Mouse (Mus musculus): ENCODE data around the gene F7. TPM values are rescaled to one million over a fixed set of nuclear protein-coding genes. Genes with fewer than 3 reads are reported as not detected.

F7 gene
- polyA plus RNA-seq (2015; fragmentation: Nextera tagmentation; extraction: Ambion mirVana) = not detected in 2 replicates

DNA sequence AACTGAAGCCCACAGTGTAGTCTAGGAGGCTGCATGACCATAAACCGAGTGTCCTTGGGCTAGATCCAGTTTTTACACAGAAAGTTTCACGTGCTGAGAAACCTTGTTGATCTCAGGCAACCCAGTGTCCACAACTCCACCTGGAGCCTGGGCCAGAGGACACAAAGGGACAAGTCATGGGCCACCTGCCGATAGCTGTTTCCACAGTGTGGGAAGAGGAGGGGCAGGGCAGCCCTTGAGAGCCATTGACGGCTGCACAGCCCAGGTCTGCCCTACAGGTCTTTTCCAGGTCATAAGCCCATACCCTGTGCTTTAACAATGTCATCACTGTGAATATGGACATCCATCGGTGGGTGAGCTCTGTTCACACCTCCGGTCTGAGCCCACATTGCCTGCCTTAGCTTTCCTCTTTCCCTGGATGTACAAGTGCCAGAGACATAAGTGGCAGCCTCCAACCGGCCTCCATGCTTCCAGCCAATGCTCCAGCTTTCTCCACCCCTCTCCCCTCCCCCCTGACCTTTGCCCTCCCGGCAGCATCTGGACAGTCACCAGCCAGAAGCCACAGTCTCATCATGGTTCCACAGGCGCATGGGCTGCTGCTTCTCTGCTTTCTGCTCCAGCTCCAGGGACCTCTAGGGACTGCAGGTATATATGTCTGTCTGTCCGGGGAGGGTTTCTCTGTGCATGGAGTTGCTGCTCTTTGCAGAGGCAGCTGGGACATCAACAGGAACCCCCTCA lies at the start of gene F7:
TSS of gene F7 (plus strand) at position 548 of the 738 bp plus-strand sequence.
- WGBS = 62% methylated on average over 10 of the region's 10 CpGs
- no peak within 1 kb of the TSS for H3K27ac ChIP-seq
- no peak within 1 kb of the TSS for H3K9ac ChIP-seq
- no peaks in the 10 kb centered on the region for H3K9me3 ChIP-seq
- no peak for ATAC-seq (ENCODE audit: insufficient number of reproducible peaks, low FRiP score, low TSS enrichment, low read depth)
- H3K36me3 ChIP-seq = no peaks in the 10 kb centered on the region
- no peak within 1 kb of the TSS for H3K4me2 ChIP-seq
- H3K27me3 ChIP-seq = no peaks in the 10 kb centered on the region
- no peak within 1 kb of the TSS for H3K4me3 ChIP-seq
- H3K4me1 ChIP-seq = no peaks in the 10 kb centered on the region

DNA sequence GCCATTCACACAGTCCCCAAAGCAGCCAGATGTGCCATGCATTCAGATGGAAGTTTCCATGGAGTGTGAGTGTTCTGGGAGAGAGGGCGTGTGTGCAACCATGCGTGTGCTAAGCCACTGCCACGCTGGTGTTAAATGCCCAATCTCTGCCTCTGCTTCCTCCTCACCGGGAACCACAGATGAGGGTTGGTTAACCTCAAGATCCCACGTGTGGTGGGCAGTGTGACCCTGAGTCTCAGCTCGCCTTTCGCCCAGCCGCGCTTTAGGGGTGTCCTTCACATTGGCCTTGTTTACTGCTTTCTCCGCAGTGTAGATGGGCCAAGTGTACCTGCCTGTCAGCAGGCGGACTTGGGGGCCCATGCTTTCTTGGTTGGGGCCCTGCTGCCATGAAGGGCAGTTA lies 49.5 kb upstream of the F7 start:
- WGBS = 87% methylated on average over 11 of the region's 11 CpGs
- H3K9me3 ChIP-seq = no peaks in the 10 kb centered on the region

DNA sequence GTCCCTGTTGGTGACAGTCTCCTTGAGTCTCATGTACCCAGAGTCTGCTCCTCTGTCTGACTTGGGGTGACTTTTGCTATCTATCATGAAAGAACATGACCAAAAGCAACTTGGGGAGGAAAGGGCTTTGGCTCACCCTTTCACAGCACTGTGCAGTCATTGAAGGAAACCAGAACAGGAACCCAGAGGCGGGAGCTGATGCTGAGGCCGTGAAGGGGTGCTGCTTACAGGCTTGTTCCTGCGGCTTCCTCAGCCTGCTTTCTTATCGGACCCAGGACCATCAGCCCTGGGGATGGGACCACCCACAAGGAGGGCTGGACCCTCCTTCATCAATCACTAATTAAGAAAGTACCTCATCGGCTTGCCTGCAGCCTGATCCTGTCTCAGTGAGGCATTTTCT lies 49.1 kb upstream of the F7 start:
- Histone ChIP-seq H3K4me1 (peaks cover 2% of the 10 kb centered on the region; the same call in 1 of the 2 replicates), H3K4me2 (no peak overlapping the region), H3K4me3 (no peak overlapping the region), H3K27me3 (no peaks in the 10 kb centered on the region), H3K9ac (no peak overlapping the region), H3K36me3 (peaks cover 16% of the 10 kb centered on the region; the same call in 1 of the 2 replicates), H3K27ac (no peak overlapping the region), H3K9me3 (no peaks in the 10 kb centered on the region)
- 55% methylated on average over 5 of the region's 5 CpGs for WGBS
- ATAC-seq (ENCODE audit: insufficient number of reproducible peaks, low FRiP score, low TSS enrichment, low read depth) = no peak

More for the DNA sequence above, 49.5 kb upstream of the F7 start:
- H3K4me3 ChIP-seq = no peak overlapping the region
- no peak overlapping the region for H3K9ac ChIP-seq
- peaks cover 2% of the 10 kb centered on the region; the same call in 1 of the 2 replicates for H3K4me1 ChIP-seq
- no peak for ATAC-seq (ENCODE audit: insufficient number of reproducible peaks, low FRiP score, low TSS enrichment, low read depth)
- H3K4me2 ChIP-seq = no peak overlapping the region
- peaks cover 16% of the 10 kb centered on the region; the same call in 1 of the 2 replicates for H3K36me3 ChIP-seq
- H3K27me3 ChIP-seq = no peaks in the 10 kb centered on the region
- no peak overlapping the region for H3K27ac ChIP-seq

DNA sequence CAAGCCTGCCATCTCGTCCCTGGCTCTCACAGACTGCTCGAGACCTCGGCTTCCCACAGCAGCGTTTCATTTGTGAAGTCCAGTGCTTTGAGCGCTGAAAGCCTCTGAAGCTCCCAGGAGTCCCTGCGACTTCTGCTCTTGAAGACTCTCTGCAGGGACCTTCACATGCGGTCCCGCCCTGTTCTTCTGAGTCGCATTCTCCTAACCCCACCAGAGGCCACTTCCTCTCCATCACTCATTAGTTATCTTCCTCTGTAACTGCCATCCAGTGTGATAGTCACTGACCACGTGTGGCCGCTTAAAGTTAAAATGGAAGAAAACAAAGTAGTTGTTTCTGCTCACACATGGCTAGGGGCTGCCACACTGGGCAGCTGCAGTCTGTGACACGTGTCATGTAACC lies 48.5 kb upstream of the F7 start:
- peaks cover 16% of the 10 kb centered on the region; the same call in 1 of the 2 replicates for H3K36me3 ChIP-seq
- no peak overlapping the region for H3K4me3 ChIP-seq
- H3K4me1 ChIP-seq = peaks cover 2% of the 10 kb centered on the region; the same call in 1 of the 2 replicates
- no peak overlapping the region for H3K9ac ChIP-seq
- H3K9me3 ChIP-seq = no peaks in the 10 kb centered on the region
- H3K4me2 ChIP-seq = no peak overlapping the region
- H3K27ac ChIP-seq = no peak overlapping the region
- WGBS = 71% methylated on average over 12 of the region's 12 CpGs
- H3K27me3 ChIP-seq = no peaks in the 10 kb centered on the region
- no peak for ATAC-seq (ENCODE audit: insufficient number of reproducible peaks, low FRiP score, low TSS enrichment, low read depth)

DNA sequence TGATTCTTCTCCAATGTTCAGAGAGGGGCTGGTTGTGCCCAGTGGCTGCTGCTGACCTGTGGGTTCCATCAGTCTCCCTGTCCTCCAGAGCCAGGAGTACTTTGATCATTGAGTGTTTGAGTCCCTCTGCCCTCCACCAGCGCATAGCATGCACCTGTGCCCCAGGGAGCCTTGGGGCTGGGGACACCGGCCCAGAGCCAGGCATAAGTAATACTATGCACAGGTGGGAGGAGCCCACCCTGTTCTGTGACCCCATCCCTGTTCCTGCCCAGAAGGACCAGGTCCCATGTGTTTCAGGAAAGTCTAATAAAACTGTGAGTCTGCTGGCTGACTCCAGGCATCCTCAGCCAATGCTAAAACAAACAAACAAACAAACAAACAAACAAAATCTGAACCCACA lies 47.5 kb upstream of the F7 start:
- no peak overlapping the region for H3K4me3 ChIP-seq
- WGBS = 47% methylated on average over 2 of the region's 2 CpGs
- H3K27ac ChIP-seq = no peak overlapping the region
- no peak overlapping the region for H3K4me2 ChIP-seq
- H3K9ac ChIP-seq = no peak overlapping the region
- H3K27me3 ChIP-seq = no peaks in the 10 kb centered on the region
- H3K36me3 ChIP-seq = peaks cover 16% of the 10 kb centered on the region; the same call in 1 of the 2 replicates
- no peak for ATAC-seq (ENCODE audit: insufficient number of reproducible peaks, low FRiP score, low TSS enrichment, low read depth)
- H3K9me3 ChIP-seq = no peaks in the 10 kb centered on the region
- peaks cover 2% of the 10 kb centered on the region; the same call in 1 of the 2 replicates for H3K4me1 ChIP-seq

- H3K9me3 ChIP-seq = no peaks in the 10 kb centered on the region
- peaks cover 16% of the 10 kb centered on the region; the same call in 1 of the 2 replicates for H3K36me3 ChIP-seq
- H3K27ac ChIP-seq = no peak overlapping the region
- 18% methylated on average over 5 of the region's 5 CpGs for WGBS
- H3K27me3 ChIP-seq = no peaks in the 10 kb centered on the region
- peaks cover 2% of the 10 kb centered on the region; the same call in 1 of the 2 replicates for H3K4me1 ChIP-seq
- no peak overlapping the region for H3K9ac ChIP-seq
- no peak overlapping the region for H3K4me3 ChIP-seq
- 0 out of 2 replicates have a peak, but pooled peaks have one; percentile 49 for ATAC-seq (ENCODE audit: insufficient number of reproducible peaks, low FRiP score, low TSS enrichment, low read depth)
- no peak overlapping the region for H3K4me2 ChIP-seq
These were observed 47.1 kb upstream of the F7 start for GRCm38 (mm10) chr8:12978726-12979125.

DNA sequence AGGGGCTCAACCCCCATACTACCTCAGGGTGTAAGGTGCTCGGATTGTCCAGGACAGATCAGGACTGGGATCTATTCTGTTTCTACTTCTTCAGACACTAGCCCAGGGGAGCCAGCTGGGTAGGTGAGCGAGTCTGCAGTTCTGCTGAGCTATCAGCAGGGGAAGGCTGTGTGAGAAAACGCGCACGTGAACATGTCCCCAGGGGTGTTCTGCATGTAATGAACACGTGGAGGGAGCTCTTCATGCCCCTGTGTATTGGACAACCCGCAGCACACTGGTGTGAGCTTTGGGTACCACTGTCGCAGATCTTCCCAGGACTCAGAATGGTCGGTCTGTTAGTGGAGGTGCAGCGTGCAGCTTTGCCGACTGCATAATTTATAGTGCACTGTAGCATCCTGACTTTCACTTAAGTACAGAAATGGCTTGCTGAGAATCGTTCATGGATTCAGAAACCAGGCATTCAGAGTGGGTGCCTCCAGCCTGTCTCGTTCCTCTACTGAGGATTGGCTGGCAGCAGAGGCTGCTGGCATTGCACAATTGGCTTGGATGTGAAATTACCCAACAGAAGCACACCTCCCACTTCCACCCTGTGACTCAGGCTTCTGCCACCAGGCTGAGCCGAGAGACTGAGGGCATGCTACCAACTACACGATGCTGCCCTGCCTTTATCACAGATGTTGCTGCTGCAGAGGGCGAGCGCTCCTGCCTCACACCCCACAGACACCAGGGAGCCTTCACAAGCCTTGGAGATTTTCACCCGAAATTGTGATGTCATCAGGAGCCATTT lies 42.0 kb upstream of the F7 start:
- no peak for ATAC-seq (ENCODE audit: insufficient number of reproducible peaks, low FRiP score, low TSS enrichment, low read depth)
- 0 out of 2 replicates have a peak, but pooled peaks cover 6% of the 10 kb centered on the region for H3K36me3 ChIP-seq
- H3K4me3 ChIP-seq = no peak overlapping the region
- H3K4me2 ChIP-seq = no peak overlapping the region
- no peaks in the 10 kb centered on the region for H3K4me1 ChIP-seq
- 78% methylated on average over 18 of the region's 18 CpGs for WGBS
- H3K9ac ChIP-seq = no peak overlapping the region
- H3K9me3 ChIP-seq = no peaks in the 10 kb centered on the region
- no peak overlapping the region for H3K27ac ChIP-seq
- H3K27me3 ChIP-seq = no peaks in the 10 kb centered on the region

- no peak for ATAC-seq (ENCODE audit: insufficient number of reproducible peaks, low FRiP score, low TSS enrichment, low read depth)
- H3K27ac ChIP-seq = no peak overlapping the region
- no peak overlapping the region for H3K4me3 ChIP-seq
- no peak overlapping the region for H3K4me2 ChIP-seq
- H3K4me1 ChIP-seq = no peaks in the 10 kb centered on the region
- H3K27me3 ChIP-seq = no peaks in the 10 kb centered on the region
- WGBS = 87% methylated on average over 17 of the region's 17 CpGs
- H3K36me3 ChIP-seq = 0 out of 2 replicates have a peak, but pooled peaks cover 6% of the 10 kb centered on the region
- no peak overlapping the region for H3K9ac ChIP-seq
- H3K9me3 ChIP-seq = no peaks in the 10 kb centered on the region
These were observed 41.1 kb upstream of the F7 start for GRCm38 (mm10) chr8:12984601-12985243.

DNA sequence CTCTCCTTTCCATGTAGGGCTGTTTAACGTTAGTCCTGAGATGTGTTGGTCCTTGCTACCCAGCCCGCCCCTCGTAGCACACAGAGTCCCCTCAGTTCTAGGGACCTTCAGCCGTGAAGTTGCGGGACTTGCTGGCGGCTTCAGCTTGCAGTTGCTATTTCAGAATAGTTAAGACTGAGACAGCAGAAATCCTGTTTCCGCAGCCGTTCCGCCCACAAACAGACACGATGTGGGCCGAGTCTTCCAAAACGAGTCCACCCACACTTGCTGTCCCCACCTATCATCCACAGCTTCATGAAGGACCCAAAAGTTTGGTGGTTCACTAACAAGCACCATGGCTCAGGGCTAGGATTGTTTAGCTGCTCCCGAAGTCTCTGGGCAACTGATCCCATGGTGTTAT lies 40.6 kb upstream of the F7 start:
- 84% methylated on average over 13 of the region's 13 CpGs for WGBS

DNA sequence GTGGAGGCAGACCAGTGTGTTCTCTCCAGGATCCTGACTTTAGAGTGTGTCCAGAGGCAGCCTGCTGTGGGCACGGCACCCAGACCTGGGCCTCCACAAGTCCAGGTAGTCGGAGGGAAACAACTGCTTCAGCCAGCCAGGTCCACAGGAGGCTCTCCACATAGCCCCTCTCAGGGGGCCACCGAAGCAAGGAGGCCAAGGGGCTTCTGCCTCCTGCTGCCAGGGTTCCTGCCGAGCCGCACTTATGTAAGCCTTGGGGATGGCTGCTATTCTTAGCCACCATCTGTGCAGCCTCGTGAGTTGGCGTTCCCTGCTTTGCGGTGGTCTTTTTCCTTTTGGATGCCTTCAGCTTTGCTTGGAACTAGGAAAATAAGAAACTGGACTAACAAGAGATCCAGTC lies 38.3 kb upstream of the F7 start:
- no peak for ATAC-seq (ENCODE audit: insufficient number of reproducible peaks, low FRiP score, low TSS enrichment, low read depth)
- H3K27ac ChIP-seq = no peak overlapping the region
- no peak overlapping the region for H3K4me2 ChIP-seq
- H3K27me3 ChIP-seq = no peaks in the 10 kb centered on the region
- 0 out of 2 replicates have a peak, but pooled peaks cover 8% of the 10 kb centered on the region for H3K36me3 ChIP-seq
- H3K4me3 ChIP-seq = no peak overlapping the region
- H3K4me1 ChIP-seq = no peaks in the 10 kb centered on the region
- no peak overlapping the region for H3K9ac ChIP-seq
- no peaks in the 10 kb centered on the region for H3K9me3 ChIP-seq
- 75% methylated on average over 8 of the region's 8 CpGs for WGBS

More for the DNA sequence above, 40.6 kb upstream of the F7 start:
- Histone ChIP-seq H3K36me3 (0 out of 2 replicates have a peak, but pooled peaks cover 8% of the 10 kb centered on the region), H3K27me3 (no peaks in the 10 kb centered on the region), H3K4me1 (no peaks in the 10 kb centered on the region), H3K4me2 (no peak overlapping the region), H3K27ac (no peak overlapping the region), H3K9me3 (no peaks in the 10 kb centered on the region), H3K9ac (no peak overlapping the region), H3K4me3 (no peak overlapping the region)
- ATAC-seq (ENCODE audit: insufficient number of reproducible peaks, low FRiP score, low TSS enrichment, low read depth) = no peak

- Histone ChIP-seq H3K36me3 (0 out of 2 replicates have a peak, but pooled peaks cover 8% of the 10 kb centered on the region), H3K9ac (no peak overlapping the region), H3K9me3 (no peaks in the 10 kb centered on the region), H3K27ac (no peak overlapping the region), H3K4me2 (no peak overlapping the region), H3K27me3 (no peaks in the 10 kb centered on the region), H3K4me1 (no peaks in the 10 kb centered on the region), H3K4me3 (no peak overlapping the region)
- WGBS = 72% methylated on average over 13 of the region's 13 CpGs
- no peak for ATAC-seq (ENCODE audit: insufficient number of reproducible peaks, low FRiP score, low TSS enrichment, low read depth)
These were observed 37.0 kb upstream of the F7 start for GRCm38 (mm10) chr8:12988722-12989430.
